Mouse (Mus musculus): ENCODE measurements around the gene Slc15a1. TPM values are rescaled to one million over a fixed set of nuclear protein-coding genes. Genes with fewer than 3 reads are reported as not detected.

Gene Slc15a1
- total RNA-seq (2022): under 1 TPM in 1 of 4 experiments, not detected in 3; 0.09 TPM

DNA sequence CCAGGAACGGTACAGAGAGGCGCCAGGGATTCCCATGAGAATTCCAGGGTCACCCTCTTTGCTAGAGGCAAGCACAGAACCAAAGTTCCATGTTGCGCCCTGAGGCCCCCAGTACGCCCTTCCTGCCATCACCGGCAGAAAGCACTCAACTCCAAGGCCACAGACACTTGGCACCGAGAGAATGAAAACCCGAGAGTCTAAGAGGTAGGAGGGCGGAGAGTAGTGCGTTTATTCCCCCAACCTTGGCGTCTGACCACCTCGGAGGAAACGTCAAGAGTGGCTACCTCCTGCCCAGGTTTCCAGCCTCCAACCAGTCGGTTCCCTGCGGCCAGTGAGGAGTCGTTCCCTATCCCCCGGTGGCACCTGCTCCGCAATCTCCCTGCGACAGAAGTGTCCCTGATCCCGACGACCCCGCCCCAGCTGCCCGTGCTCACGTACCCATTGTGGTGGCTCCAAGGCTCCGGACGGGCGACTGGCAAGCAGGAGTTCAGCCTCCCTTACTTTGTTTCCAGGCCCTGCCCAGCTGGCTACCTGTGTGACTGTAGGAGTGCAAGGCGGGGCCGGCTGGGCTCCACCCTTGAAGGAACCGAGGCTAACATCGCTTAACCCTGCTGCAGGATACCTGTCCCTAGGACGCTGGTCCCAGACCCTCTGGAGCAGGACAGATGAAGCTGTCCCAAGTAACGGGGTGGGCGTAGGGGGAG lies at the start of gene Slc15a1:
TSS of gene Slc15a1 (minus strand) at position 472 of the 704 bp plus-strand sequence.
- no peak for DNase-seq (ENCODE audit: low spot score)

DNA sequence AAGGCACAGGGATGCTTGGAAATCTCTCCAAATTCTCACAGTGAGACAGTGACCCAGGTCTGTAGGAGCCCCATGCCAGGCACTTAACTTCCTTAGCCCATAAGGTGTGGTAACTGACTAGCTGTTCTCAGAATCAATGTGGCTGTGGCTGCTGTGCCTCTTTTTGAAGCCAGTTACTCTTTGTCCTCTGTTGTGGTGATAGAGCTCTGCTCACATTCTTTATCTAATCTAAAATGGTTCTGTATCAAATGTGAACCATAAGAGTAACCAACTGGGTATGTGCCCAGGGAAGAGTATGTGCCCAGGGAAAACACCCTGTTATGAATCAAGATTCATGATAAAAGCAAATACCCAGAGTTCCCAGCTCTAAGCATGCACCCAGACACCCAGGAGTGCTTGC lies 48.7 kb upstream of the Slc15a1 start:
- DNase-seq (ENCODE audit: low spot score): no peak

DNA sequence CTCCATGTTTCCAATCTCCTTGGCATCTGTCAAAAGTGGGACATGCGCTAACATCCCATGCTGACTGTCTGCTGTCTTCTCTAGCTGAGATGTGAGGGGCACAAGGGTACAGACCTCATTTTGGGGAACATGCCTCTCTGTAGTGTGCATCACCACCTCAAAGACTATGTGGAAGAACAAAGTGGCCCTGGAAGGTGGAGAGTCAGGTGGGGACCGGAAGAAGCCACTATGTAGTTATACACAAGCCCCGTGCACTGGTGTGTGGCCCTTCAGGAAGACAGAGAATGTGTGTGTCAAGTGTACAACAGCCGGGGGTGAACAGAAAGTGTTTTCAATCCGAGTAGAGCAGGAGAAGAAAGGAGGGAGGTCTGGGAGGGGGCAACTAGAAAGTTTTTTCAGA lies 47.5 kb upstream of the Slc15a1 start:
- DNase-seq (ENCODE audit: low spot score): no peak

DNA sequence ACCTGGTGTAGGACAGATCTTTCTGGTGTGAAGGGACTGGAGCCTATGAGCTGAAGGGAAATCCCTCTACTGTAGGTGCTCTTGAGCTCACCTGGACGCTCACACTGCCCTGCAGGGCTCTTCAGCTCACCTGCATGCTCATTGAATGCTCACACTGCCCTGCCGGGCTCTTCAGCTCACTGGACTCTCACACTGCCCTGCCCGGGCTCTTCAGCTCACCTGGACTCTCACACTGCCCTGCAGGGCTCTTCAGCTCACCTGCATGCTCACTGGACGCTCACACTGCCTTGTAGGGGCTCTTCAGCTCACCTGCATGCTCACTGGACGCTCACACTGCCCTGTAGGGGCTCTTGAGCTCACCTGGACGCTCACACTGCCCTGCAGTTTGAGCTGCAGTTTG lies 44.8 kb upstream of the Slc15a1 start:
- no peak for DNase-seq (ENCODE audit: low spot score)

DNA sequence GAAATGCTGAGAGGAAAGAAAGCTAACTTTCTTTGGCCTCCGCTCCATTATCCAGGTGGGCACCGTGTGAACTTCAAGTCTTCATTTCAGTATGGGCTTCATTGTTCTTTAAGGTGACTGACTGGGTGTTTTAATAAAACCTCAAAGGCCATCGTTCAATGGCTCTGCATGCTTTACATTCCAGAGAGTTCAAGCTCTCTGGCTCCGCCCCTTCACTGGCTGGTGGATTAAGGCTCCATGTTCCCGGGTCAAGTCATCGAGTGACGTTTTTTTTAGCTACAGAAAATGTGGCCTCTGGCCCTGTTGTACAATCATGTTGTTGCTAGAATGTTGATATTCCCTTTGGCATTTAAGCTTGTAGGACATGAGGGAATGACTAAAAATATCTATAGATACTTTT lies 42.7 kb upstream of the Slc15a1 start:
- no peak for DNase-seq (ENCODE audit: low spot score)

DNA sequence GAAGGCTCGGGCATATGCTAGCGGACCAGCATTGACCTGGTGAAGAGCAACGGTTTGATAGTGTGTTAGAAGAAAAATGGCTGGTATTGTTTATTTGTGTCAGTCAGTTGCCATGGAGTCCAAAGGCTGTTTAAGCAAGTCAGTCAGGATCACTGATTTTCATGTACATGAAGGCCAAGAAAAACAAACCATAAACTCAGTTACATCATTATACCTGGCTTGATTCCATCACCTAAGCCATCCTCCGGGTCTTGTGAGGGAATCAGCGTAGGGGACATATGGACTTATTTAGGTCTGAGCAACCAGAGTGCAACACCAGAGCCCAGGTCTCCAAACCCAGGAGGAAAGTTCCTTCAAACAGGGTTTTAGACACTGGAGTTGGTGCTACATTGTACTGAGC lies 41.6 kb upstream of the Slc15a1 start:
- DNase-seq (ENCODE audit: low spot score): no peak

DNA sequence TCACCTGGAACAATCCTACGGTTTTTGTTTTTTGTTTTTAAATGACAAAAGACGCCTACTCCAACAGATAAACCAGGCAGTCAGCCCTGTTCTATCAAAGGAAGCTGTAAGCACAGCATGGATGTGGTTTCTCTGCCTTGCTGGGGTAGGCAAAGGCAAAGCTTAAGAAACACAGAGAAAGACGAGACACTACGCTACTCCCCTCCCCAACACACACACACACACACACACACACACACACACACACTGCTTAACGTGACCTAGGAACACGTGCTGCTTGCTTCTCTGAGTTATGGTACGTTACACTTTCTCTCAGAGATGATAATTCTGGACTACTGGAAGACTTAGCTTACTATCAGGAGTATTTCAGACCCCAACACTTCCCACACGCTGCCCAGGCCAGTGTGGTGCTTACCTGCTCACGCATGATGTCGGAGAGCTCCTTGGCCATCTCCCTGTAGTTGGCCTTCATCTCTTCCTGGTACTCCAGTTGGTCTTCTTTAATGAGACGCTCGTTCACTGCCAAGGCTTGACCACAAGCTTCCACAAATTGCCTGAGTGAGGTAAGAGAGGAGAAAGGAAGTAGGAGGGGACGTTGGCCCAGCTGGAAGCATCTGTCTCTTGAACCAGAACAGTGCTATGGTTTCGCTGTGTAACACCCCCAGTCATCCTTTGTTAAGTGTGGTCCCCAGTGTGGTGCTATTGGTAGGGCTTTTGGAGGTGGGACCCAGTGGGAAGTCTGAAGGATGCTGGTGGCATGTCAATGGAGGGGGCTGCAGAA lies 40.7 kb upstream of the Slc15a1 start:
- DNase-seq (ENCODE audit: low spot score): no peak

DNA sequence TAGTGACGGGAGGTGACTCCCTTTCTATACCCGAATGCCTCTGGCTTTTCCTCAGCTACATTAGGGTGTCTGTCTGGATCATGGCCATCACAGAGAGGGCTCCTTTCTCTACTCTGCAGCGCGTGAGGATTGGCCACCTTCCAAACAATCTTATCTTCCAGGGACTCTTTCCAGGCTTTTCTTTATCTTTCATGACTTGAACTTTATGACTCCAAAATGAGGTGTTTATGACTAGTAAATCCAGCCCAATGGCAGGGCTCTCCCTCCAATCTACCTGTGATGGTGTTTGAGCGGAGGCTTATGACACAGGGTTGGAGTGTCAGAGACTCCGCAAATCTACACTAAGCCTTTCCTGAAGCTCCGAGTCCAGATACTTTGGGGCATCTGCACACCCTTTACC lies 36.2 kb upstream of the Slc15a1 start:
- no peak for DNase-seq (ENCODE audit: low spot score)

DNA sequence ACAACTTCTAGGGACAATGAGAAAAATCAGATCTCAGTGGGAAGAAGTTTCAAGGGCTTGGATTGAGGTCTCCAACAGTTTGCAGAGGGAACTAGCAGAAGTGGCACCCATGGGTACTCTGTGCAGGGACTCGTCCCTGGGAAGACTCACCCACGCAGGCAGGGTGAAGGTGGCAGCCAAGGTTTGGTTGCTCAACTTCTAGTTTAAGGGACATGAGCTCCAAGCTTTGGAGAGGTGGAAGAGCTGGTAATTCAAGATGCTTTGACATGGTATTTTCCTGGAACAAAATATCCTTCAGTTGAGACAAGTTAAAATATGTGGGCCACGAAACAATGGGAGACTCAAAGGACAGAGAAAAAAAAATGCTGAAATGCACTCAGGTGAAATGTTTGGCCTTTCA lies 29.4 kb upstream of the Slc15a1 start:
- no peak for DNase-seq (ENCODE audit: low spot score)

DNA sequence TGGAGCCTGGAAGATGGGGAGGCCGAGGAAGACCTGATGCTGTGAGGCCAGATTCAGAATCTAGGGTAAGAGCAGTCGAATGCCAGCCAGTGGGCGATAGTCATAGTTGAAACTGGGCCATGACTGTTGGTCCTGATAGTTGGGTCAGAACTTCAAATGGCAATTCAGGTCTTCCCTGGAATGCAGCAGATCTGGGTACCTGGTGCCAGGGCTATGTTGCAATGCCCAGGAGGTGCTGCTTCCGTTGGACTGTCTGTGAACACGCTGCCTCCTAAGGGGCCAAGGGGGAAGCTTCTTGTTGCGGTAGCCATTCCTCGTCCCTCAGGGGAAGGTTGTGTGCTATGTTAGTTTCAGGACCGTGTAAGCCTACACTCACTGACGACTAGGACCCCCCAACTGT lies 25.8 kb upstream of the Slc15a1 start:
- no peak for DNase-seq (ENCODE audit: low spot score)

DNA sequence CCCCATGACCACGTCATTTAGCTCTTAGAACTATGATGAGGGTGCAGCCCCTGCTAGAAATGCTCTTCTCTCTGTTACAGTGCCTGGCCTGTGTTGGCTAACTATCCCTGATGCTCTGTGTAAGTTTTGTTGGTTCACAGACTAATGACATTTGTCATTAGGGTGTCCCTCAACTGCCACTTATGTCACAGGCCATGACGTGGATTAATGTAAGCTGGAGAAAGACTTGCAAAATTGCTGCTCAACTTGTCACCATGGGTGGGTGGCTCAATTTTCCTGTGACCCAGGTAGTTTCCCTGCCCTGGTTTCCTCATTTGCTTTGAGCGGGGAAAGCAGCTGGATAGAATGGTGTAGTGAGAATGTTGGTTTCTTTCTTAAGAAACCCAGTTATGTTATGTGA lies 22.8 kb upstream of the Slc15a1 start:
- DNase-seq (ENCODE audit: low spot score): no peak

DNA sequence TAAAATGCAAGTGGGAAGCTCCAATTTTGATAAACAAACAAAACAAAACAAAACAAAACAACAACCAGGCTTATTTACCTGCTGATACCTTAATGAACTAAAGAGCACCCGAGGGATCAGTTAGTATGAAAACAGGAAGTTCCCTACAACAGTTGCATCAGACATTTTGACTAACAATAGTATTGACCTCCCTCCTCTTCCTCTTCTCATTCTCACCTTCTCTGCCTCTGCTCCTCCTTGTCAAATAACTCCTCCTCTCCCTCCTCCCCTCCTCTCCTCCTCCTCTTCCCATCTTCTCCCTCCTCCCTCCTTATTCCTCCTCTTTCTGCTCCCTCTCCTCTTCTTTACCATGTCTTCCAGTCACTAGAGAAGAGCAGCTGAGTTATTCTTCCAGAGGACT lies 22.1 kb upstream of the Slc15a1 start:
- DNase-seq (ENCODE audit: low spot score): no peak

DNA sequence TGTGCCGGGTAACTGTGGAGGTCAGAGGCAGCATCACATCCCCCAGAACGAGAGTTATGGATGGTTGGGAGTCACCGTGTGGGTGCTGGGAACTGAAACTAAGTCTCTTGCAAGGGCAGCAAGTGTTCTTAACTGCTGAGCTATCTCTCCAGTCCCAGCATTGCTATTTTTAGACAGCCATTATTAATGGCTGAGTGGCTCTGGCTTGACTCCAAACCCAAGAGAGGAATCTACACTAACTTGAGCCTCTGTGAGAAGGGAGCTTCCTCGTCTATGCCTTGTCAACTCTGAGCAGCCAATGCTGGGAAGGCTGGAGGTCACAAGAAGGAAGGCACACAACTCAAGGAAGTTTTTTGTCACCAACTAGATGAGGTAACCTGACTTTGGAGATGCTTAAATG lies 16.7 kb upstream of the Slc15a1 start:
- peak; percentile 41 for DNase-seq (ENCODE audit: low spot score)

DNA sequence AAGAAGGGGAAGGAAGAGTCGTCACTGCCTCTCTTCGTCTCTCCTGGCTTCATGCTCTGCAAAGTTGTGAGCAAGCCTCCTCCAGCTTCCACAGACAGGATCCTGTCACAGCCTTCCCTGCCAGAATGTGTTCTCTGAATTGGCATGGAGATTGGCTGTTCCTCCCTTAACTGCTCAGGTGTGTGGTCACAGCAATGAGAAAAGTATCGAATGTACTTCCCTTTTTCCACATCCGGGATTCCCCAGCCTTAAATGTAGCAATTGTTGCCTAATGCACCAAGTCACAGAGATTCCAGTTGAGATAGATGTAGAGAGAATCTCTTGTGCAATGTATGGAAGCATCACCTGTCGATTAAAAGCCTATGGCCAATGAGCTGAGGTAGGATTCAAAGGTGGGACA lies 11.8 kb upstream of the Slc15a1 start:
- DNase-seq (ENCODE audit: low spot score): no peak

DNA sequence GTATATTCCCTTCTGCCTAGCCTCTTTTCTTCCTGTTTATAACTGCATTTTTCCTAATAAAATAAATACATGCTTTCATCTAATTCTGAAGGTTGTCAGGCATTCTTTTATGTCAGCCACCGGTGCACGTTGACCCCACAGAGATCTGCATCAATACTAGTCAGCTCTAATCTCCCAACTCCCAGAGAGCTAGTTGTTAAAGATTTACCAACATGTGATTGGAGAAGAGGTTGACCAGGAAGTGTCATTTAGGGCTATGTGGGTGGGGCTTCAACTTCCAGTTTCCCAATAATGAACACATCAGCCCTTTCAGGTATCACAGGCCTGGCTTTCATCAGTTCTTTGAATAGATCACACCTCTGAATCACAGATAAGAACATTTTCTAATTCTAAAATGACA lies 3.9 kb upstream of the Slc15a1 start:
- no peak for DNase-seq (ENCODE audit: low spot score)

DNA sequence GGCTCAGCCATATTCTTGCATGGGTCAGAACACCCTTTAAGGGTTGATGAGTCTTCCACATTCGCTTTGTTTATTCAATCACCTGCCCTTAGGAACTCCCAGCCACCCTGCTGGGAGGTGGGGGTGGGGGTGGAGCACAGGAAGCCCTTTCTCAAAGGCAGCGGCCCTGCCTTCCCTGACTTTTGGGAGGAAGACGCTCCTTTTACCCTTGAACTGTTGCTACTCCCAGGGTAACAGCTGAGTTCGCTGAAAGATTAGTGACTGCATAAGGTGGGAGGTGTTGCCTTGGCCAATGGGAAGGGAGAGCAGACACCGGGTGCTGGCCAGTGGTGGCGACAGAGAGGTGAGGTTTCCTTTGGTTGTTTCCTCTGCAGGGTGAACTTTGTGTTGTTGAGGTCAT lies 1.3 kb upstream of the Slc15a1 start:
- no peak for DNase-seq (ENCODE audit: low spot score)

DNA sequence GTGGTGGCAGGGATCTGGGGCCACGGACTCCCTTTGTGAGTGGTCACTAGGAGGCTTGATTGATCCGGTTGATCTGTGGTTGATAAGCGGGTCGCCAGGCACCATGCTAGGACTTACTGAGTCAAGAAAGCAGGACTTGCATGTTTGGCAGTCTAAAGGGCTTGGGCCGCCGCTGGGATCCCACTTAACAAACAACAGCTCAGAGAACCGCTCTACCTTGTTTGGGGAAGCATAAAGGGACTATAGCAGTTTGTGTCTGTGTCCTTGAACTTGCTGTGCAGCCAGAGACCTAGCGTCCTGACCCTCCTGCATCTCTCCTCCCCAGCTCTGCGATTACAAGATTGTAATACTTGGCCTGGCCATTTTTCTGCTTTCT lies 421 bp upstream of the Slc15a1 start:
- no peak for DNase-seq (ENCODE audit: low spot score)

DNA sequence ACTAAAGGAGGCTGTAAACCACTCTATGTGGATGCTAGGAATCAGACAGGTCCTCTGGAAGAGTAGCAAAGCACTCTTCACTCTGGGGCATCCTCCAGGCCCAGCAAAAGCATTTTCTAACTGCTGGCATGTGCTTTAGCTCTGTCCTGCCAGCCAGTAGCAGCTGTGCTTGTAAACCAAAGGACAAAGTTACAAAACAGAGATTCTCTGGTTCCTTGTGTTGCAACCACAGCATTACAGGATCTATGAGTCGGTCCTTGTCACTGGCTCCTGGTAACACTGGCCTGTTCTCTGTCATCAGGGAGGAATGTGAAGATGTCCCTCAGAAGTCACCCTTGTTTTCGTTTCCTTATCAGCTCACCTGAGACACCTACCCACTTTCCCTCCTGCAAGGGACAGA lies 4.5 kb downstream of the Slc15a1 start:
- DNase-seq (ENCODE audit: low spot score): no peak

DNA sequence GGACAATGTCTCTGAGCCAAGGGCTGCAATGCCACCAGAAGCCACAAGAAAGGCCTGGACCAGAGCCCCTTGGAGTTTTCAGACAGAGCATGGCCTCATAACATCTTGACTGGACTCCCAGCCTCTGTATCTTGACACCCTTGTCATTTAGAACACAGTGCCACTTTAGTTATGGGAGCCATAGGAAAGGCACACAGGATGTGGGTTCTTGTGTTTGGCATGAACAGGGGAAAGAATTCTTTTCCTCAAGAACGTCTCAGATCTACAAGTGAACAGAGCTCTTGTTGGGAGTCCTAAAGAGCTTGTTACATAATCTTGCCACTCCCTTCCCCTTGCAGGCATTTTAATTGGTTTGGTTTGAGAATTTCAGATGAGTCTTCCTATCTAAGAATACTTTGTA lies 5.3 kb downstream of the Slc15a1 start:
- no peak for DNase-seq (ENCODE audit: low spot score)

DNA sequence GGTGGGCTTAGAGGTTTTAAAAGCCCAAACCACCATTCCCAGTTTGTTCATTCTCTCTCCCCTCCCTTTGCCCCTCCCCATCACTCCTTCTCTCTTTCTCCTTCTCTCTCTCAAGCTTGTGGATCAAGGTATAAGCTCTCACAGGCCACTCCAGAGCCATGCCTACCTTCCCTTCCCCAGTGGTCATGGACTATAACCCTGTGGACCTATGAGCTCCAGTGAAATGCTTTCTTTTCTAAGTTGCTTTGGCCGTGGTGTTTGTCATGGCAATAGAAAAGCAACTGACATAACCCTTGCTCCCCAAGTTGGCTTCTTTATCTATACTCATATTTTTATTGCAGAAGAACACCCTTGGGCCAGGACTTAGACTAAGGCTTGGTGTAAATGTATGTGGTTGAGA lies 7.3 kb downstream of the Slc15a1 start:
- DNase-seq (ENCODE audit: low spot score): no peak

DNA sequence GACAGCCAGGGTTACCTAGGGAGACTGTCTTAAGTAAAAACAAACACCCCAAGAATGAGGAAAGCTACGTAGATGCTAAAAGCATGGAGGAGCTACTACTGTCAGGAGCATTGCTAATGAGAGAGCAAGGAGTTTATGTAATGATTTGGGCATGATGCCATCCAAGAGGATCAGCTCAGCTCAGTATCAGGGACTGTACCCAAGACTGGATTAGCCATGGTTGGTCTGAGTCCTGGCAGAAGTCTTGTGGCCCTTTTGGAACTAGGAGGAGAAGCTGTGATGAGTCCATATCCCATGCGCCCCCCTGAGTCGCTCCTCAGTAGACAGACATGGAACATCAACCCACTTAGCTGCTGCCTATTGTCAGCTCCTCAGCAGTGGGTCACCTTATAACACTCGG lies 9.3 kb downstream of the Slc15a1 start:
- no peak for DNase-seq (ENCODE audit: low spot score)

DNA sequence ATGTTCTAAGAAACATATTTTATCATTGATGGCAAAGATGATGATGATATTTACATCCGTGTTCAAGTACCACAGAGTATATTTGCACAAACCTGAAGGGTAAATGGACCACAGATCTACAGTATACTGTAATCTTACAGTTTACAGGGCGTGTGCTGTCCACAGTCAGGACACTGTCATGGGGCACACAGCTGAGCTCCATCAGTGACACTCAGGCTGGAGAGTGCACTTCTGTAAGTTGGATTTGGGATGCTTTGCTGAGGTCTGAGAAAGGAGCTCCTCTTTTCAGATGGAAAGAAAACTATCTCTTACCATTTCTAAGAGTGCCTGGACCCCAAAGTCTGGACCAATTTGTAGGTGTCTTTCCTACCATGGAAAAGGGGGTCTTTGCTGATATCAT lies 9.9 kb downstream of the Slc15a1 start:
- DNase-seq (ENCODE audit: low spot score): no peak

DNA sequence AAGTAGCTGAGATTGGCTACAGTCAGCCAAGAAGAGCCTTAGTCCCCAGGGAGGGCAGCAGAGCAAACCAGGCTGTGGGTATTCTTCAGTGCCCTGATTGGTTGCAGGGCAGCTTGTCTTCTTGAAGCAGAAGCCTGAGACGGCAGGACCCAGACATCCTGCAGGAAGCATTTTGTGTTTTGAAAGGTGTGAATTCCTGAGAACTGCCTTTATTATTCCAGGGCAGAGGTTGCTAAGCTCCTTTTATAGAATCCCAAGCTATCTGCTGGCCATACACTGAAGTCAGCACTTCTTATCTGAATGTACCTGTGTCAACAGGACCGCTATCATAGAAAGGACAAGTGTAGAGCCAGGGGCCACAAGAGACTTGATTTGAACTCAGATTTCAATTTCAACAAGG lies 10.8 kb downstream of the Slc15a1 start:
- no peak for DNase-seq (ENCODE audit: low spot score)

DNA sequence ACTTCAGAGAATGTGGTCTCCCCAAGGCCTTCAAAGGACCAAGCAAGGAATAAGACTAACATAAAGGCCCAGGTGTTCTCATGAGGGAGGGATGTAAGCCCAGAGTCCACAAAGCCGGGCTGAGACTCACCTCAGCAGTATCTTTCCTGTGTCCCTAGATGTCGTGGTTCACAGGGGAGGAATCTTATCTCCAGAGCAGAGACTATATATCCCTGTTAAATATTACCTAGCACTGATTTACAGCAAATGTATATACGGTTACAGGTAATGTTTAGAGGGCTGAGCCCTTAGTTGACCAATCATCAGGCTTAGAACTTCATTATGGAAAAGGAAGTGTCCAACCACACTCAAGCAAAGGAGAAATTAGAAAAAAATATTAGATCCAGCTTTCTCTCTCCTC lies 11.3 kb downstream of the Slc15a1 start:
- DNase-seq (ENCODE audit: low spot score): no peak

All from heart, adult 8-10 months (tissue).